Mouse (Mus musculus): ENCODE results near the gene Gm4792.

DNA sequence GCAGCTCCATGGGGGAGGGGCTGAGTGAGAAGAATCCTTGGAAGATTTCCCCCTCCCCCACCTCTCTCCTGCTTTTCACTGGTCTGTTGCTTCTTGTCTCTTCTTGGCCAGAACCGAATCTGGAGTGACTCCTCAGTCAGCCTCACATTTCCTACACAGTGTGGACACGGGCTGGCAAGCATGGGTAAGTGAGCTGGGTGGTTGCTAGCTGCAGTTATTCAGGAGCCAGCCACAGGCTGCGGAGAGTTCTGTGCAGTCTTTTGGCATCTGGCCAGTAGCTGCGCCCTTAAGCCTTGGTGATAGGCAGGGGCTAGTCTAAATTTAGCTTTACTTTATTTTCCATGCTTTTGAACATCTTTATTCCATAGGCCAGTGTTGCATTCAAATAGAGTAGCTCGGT lies 31.5 kb upstream of the Gm4792 start:
- TF ChIP-seq MEF2A (IDR thresholded peaks at IDR 0.05; ENCODE audit: borderline replicate concordance, low read depth, low read length) (no peak), USF1 (IDR thresholded peaks at IDR 0.05; ENCODE audit: low read depth, low read length) (no peak), MAZ (IDR thresholded peaks at IDR 0.05; ENCODE audit: low read depth, low read length) (no peak), EP300 (IDR thresholded peaks at IDR 0.05; ENCODE audit: low read length) (no peak), CTCF (conservative IDR thresholded peaks at IDR 0.05 in 1 of 2, IDR thresholded peaks at IDR 0.05 in 1 of 2; ENCODE audit: low read depth in 2 of 2, low read length in 2 of 2) (no peak)
